In the genomic region with DNA sequence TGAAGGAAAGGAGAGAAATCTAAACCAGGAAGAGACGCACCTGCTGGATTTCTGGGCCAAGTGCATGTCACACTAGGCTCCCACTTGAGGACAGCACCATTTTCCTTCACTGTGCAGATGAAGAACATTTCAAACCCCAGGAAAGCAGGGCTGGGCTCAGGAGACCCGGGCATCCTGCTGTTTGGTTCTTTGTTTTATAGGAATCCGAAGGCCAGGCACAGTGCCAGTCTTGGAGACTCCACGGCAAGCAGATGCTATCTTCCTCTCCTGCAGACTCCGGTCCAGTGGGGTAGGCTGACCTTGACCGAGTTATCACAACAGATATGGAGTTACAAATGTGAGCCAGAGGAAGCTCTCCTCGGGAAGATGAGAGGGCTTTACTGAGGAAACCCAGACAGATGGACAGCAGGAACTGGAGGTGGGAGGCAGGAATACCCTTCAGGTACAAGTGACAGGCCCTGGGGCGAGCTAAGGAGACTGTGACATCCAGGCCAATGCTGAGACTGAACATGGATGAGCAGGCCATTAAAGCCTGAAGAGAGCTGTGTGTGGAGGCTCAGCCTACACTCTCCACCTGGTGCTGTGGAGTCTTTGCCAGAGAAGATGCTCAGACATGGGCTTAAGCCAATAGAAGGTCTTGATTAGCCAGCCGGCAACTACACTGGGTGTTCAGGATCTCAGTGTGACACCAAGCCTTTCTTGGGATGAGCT, we compare ENCODE assay signal across 10 mouse cellular contexts.
DNase-seq lines count a peak whose midpoint lies in the region; ATAC-seq and TF ChIP-seq lines count a peak whose summit lies in the region.
"Had no signal": no experiment of that assay in that cellular context is flagged by ENCODE, and none has a peak within 500 bp of the region (broad histone marks: within the 10 kb centered on the region; RNA-seq: fewer than 3 reads in every experiment).

No protein-coding gene starts in this region.

- 38% methylated on average over 9 of the region's 9 CpGs for WGBS in forebrain, embryonic 14.5 days
- WGBS in midbrain, postnatal 0 days, result 54% methylated on average over 9 of the region's 9 CpGs

- no peak overlapping the region for H3K4me2 ChIP-seq in forebrain, embryonic 14.5 days (ENCODE audit: low read length)
- no peak overlapping the region for H3K4me2 ChIP-seq in midbrain, postnatal 0 days (ENCODE audit: low read depth, low read length, poor library complexity, severe bottlenecking)
- H3K4me2 ChIP-seq: limb, embryonic 13.5 days had no signal

- no peak overlapping the region for H3K9ac ChIP-seq in forebrain, embryonic 14.5 days (ENCODE audit: low read length)
- no peak overlapping the region for H3K9ac ChIP-seq in midbrain, postnatal 0 days (replicated peaks; ENCODE audit: low read length, poor library complexity, severe bottlenecking)
- H3K9ac ChIP-seq: limb, embryonic 13.5 days had no signal

- TF ChIP-seq CTCF in midbrain, postnatal 0 days (IDR thresholded peaks at IDR 0.05), result no peak; the same call in 1 of the 2 replicates

- H3K4me3 ChIP-seq in forebrain, embryonic 14.5 days (ENCODE audit: low read depth, low read length), result no peak overlapping the region
- H3K4me3 ChIP-seq in midbrain, postnatal 0 days (ENCODE audit: low read depth, low read length), result no peak overlapping the region
- H3K4me3 ChIP-seq: limb, embryonic 13.5 days had no signal

- no peaks in the 10 kb centered on the region for H3K36me3 ChIP-seq in forebrain, embryonic 14.5 days (ENCODE audit: control insufficient read depth, insufficient read depth, low read length)
- no peaks in the 10 kb centered on the region for H3K36me3 ChIP-seq in midbrain, postnatal 0 days (ENCODE audit: insufficient read depth, low read length)
- H3K36me3 ChIP-seq: limb, embryonic 13.5 days had no signal

- H3K27ac ChIP-seq in forebrain, embryonic 14.5 days (ENCODE audit: low read depth, low read length), result peak overlapping the region; percentile 59
- H3K27ac ChIP-seq in midbrain, postnatal 0 days (ENCODE audit: low read depth, low read length), result no peak overlapping the region
- H3K27ac ChIP-seq: limb, embryonic 13.5 days had no signal

- intact Hi-C loops in heart, postnatal 25 days (cut with DNase I), result no loop called here

- no peaks in the 10 kb centered on the region for H3K9me3 ChIP-seq in forebrain, embryonic 14.5 days (replicated peaks; ENCODE audit: control insufficient read depth, low read length)
- no peaks in the 10 kb centered on the region for H3K9me3 ChIP-seq in midbrain, postnatal 0 days (ENCODE audit: low read length)
- H3K9me3 ChIP-seq: limb, embryonic 13.5 days had no signal

- H3K4me1 ChIP-seq in forebrain, embryonic 14.5 days (ENCODE audit: control insufficient read depth, insufficient read depth, low read length), result peaks cover 32% of the 10 kb centered on the region
- peaks cover 9% of the 10 kb centered on the region; the same call in 1 of the 2 replicates for H3K4me1 ChIP-seq in midbrain, postnatal 0 days (ENCODE audit: insufficient read depth, low read length)

- no peaks in the 10 kb centered on the region; the same call in 1 of the 2 replicates for H3K27me3 ChIP-seq in forebrain, embryonic 14.5 days (replicated peaks; ENCODE audit: control insufficient read depth, insufficient read depth, low read length)
- no peaks in the 10 kb centered on the region for H3K27me3 ChIP-seq in midbrain, postnatal 0 days (ENCODE audit: insufficient read depth, low read length)
- H3K27me3 ChIP-seq: CH12.LX; limb, embryonic 13.5 days had no signal

- ATAC-seq in forebrain, embryonic 14.5 days, result no peak
- no peak for ATAC-seq in midbrain, postnatal 0 days (ENCODE audit: low FRiP score)
- no peak for ATAC-seq in granulocyte monocyte progenitor cell, adult 5-6 weeks (replicated peaks; ENCODE audit: poor library complexity, severe bottlenecking)

- DNase-seq in layer of hippocampus, adult 8-10 months (ENCODE audit: low spot score in 2 of 2), result peak; percentile 34 to 70
- no peak for DNase-seq in layer of hippocampus, adult 11-12 months (ENCODE audit: low spot score)
- peak; percentile 64 for DNase-seq in adrenal gland, postnatal 10 days
- DNase-seq in forebrain, embryonic 14.5 days (ENCODE audit: low spot score), result peak; percentile 59
- peak; percentile 67 for DNase-seq in midbrain, postnatal 0 days (ENCODE audit: low spot score)
- DNase-seq in spleen, postnatal 10 days (ENCODE audit: low spot score in 2 of 2), result no peak
- no peak for DNase-seq in heart, postnatal 25 days (ENCODE audit: low spot score)

Comparison
In these comparisons a context has a peak if more than half of its experiments do, and no peak if none do; other contexts are left out.
1. DNase-seq: peak in layer of hippocampus, adult 8-10 months (2 of 2), adrenal gland, postnatal 10 days (single experiment), forebrain, embryonic 14.5 days (single experiment) and midbrain, postnatal 0 days (single experiment); none in layer of hippocampus, adult 11-12 months (single experiment), spleen, postnatal 10 days (0 of 2) and heart, postnatal 25 days (single experiment).